In genomic region chr11:115001474-115002040, GRCm38 (mm10) we compare ENCODE assay signal across 12 mouse cellular contexts. TPM values are rescaled to one million over a fixed set of nuclear protein-coding genes. Genes with fewer than 3 reads are reported as not detected.
DNase-seq lines count a peak whose midpoint lies in the region; ATAC-seq lines count a peak whose summit lies in the region.
"Had no signal": no experiment of that assay in that cellular context is flagged by ENCODE, and none has a peak within 500 bp of the region (broad histone marks: within the 10 kb centered on the region; RNA-seq: fewer than 3 reads in every experiment).

TSS of gene Cd300c2 (minus strand) at chr11:115001880.

- peak; percentile 18 for DNase-seq in cerebellum, adult 11 months
- no peak for DNase-seq in cerebellum, adult 8-10 months
- DNase-seq in liver, embryonic 13.5 days = no peak
- peak; percentile 29 to 32 for DNase-seq in cerebellum, postnatal 14 days
- no peak for DNase-seq in right cerebral cortex, adult 2 months (ENCODE audit: low spot score in 2 of 2)
- DNase-seq in hindbrain, embryonic 10.5 days (ENCODE audit: low spot score) = no peak
- DNase-seq: kidney, adult 9 months; thymus, postnatal 14 days had no signal

- H3K4me2 ChIP-seq in liver, embryonic 13.5 days = no peak within 1 kb of the TSS
- no peak within 1 kb of the TSS for H3K4me2 ChIP-seq in liver, embryonic 12.5 days
- H3K4me2 ChIP-seq: limb, embryonic 12.5 days had no signal

- ATAC-seq in liver, embryonic 13.5 days (ENCODE audit: low read depth) = no peak
- no peak for ATAC-seq in liver, embryonic 12.5 days
- ATAC-seq: Patski had no signal

- no peaks in the 10 kb centered on the region for H3K4me1 ChIP-seq in liver, embryonic 13.5 days (replicated peaks)
- no peaks in the 10 kb centered on the region for H3K4me1 ChIP-seq in liver, embryonic 12.5 days
- peaks cover 49% of the 10 kb centered on the region for H3K4me1 ChIP-seq in megakaryocyte, embryonic 14.5 days
- H3K4me1 ChIP-seq in hindbrain, embryonic 10.5 days (replicated peaks) = no peaks in the 10 kb centered on the region
- H3K4me1 ChIP-seq: limb, embryonic 12.5 days had no signal

- H3K36me3 ChIP-seq in liver, embryonic 13.5 days = no peaks in the 10 kb centered on the region
- no peaks in the 10 kb centered on the region for H3K36me3 ChIP-seq in liver, embryonic 12.5 days
- no peaks in the 10 kb centered on the region for H3K36me3 ChIP-seq in megakaryocyte, embryonic 14.5 days (replicated peaks; ENCODE audit: low read length)
- H3K36me3 ChIP-seq in hindbrain, embryonic 10.5 days = no peaks in the 10 kb centered on the region
- H3K36me3 ChIP-seq: limb, embryonic 12.5 days had no signal

- no peak within 1 kb of the TSS for H3K9ac ChIP-seq in liver, embryonic 13.5 days
- H3K9ac ChIP-seq in liver, embryonic 12.5 days = no peak within 1 kb of the TSS
- H3K9ac ChIP-seq: limb, embryonic 12.5 days had no signal

- H3K27ac ChIP-seq in liver, embryonic 13.5 days = peak within 1 kb of the TSS; percentile 29; the same call in 1 of the 2 replicates
- H3K27ac ChIP-seq in liver, embryonic 12.5 days = no peak within 1 kb of the TSS
- no peak within 1 kb of the TSS for H3K27ac ChIP-seq in hindbrain, embryonic 10.5 days
- H3K27ac ChIP-seq: limb, embryonic 12.5 days had no signal

- H3K9me3 ChIP-seq in liver, embryonic 13.5 days (replicated peaks) = no peaks in the 10 kb centered on the region
- no peaks in the 10 kb centered on the region for H3K9me3 ChIP-seq in liver, embryonic 12.5 days (replicated peaks)
- H3K9me3 ChIP-seq in megakaryocyte, embryonic 14.5 days = peaks cover 7% of the 10 kb centered on the region; the same call in 1 of the 2 replicates
- H3K9me3 ChIP-seq in hindbrain, embryonic 10.5 days = no peaks in the 10 kb centered on the region
- H3K9me3 ChIP-seq: limb, embryonic 12.5 days had no signal

- H3K27me3 ChIP-seq in liver, embryonic 13.5 days = no peaks in the 10 kb centered on the region
- H3K27me3 ChIP-seq in liver, embryonic 12.5 days (replicated peaks) = no peaks in the 10 kb centered on the region; the same call in 1 of the 2 replicates
- peaks cover 64% of the 10 kb centered on the region for H3K27me3 ChIP-seq in megakaryocyte, embryonic 14.5 days (replicated peaks)
- no peaks in the 10 kb centered on the region for H3K27me3 ChIP-seq in hindbrain, embryonic 10.5 days (ENCODE audit: insufficient read depth, poor library complexity, severe bottlenecking)

- WGBS in liver, embryonic 13.5 days (ENCODE audit: insufficient replicate concordance) = 38% methylated on average over 7 of the region's 7 CpGs
- 37% methylated on average over 7 of the region's 7 CpGs for WGBS in liver, embryonic 12.5 days (ENCODE audit: insufficient replicate concordance)
- WGBS in hindbrain, embryonic 10.5 days = 85% methylated on average over 7 of the region's 7 CpGs

- H3K4me3 ChIP-seq in liver, embryonic 13.5 days (replicated peaks) = no peak within 1 kb of the TSS
- no peak within 1 kb of the TSS for H3K4me3 ChIP-seq in liver, embryonic 12.5 days
- H3K4me3 ChIP-seq in megakaryocyte, embryonic 14.5 days (replicated peaks) = peak within 1 kb of the TSS; percentile 79
- no peak within 1 kb of the TSS for H3K4me3 ChIP-seq in hindbrain, embryonic 10.5 days
- H3K4me3 ChIP-seq: limb, embryonic 12.5 days had no signal

RNA-seq across cellular contexts. Expression of gene Cd300c2, which starts in this region (rescaled TPM):
- 4.2 and 4.9 TPM in 2 replicates for polyA plus RNA-seq in liver, embryonic 13.5 days (2015; fragmentation: Nextera tagmentation; extraction: Ambion mirVana)
- 3.0 and 3.4 TPM in 2 replicates for polyA plus RNA-seq in liver, embryonic 12.5 days (2016; fragmentation: Nextera tagmentation; extraction: Ambion mirVana)
- 3.5 TPM in 1 of 2 replicates, not detected in the other for polyA plus RNA-seq in megakaryocyte, embryonic 14.5 days (2012; ENCODE audit: insufficient read depth, low replicate concordance)
- 0.76 and 1.1 TPM in 2 replicates for polyA plus RNA-seq in hindbrain, embryonic 10.5 days (2016; fragmentation: Nextera tagmentation; extraction: Ambion mirVana)

Comparison
In these comparisons a context has a peak if more than half of its experiments do, and no peak if none do; other contexts are left out.
1. DNase-seq: peak in cerebellum, adult 11 months (single experiment) and cerebellum, postnatal 14 days (2 of 2); none in cerebellum, adult 8-10 months (single experiment), liver, embryonic 13.5 days (single experiment), right cerebral cortex, adult 2 months (0 of 2) and hindbrain, embryonic 10.5 days (single experiment).